Mouse (Mus musculus): ENCODE data around the gene Nmur1. TPM values are rescaled to one million over a fixed set of nuclear protein-coding genes. Genes with fewer than 3 reads are reported as not detected.

The Nmur1 gene
- total and polyA plus RNA-seq, 3 experiments, result not detected

- DNase-seq (ENCODE audit: low read depth, low spot score), result no peak
- TF ChIP-seq ZMIZ1 (IDR thresholded peaks at IDR 0.05; ENCODE audit: low read depth, low read length) (0 out of 2 replicates have a peak, but pooled peaks have one; percentile 17), SMC3 (IDR thresholded peaks at IDR 0.05; ENCODE audit: low read depth, low read length) (no peak), ZC3H11A (IDR thresholded peaks at IDR 0.05; ENCODE audit: low read depth, low read length) (no peak), RCOR1 (IDR thresholded peaks at IDR 0.05; ENCODE audit: low read depth, low read length) (no peak), MAZ (IDR thresholded peaks at IDR 0.05; ENCODE audit: low read depth, low read length) (no peak), CHD2 (IDR thresholded peaks at IDR 0.05; ENCODE audit: low read length) (no peak), MYB (IDR thresholded peaks at IDR 0.05; ENCODE audit: low read depth, low read length) (no peak), TAL1 (IDR thresholded peaks at IDR 0.05; ENCODE audit: low read length) (no peak), SIN3A (IDR thresholded peaks at IDR 0.05; ENCODE audit: low read length) (no peak), POLR2A (IDR thresholded peaks at IDR 0.05; ENCODE audit: control insufficient read depth in 1 of 2, insufficient read depth in 1 of 2, low read depth in 1 of 2, low read length in 2 of 2, poor library complexity in 1 of 2) (peak in 1 of 2 experiments; percentile 32; a peak in 1 of 4 replicates), RAD21 (IDR thresholded peaks at IDR 0.05; ENCODE audit: low read depth, low read length) (no peak), GABPA (IDR thresholded peaks at IDR 0.05; ENCODE audit: low read depth, low read length) (no peak), GATA1 (IDR thresholded peaks at IDR 0.05; ENCODE audit: low read depth, low read length) (no peak), MEF2A (IDR thresholded peaks at IDR 0.05; ENCODE audit: extremely low read depth, insufficient replicate concordance, low read depth, low read length, poor library complexity, severe bottlenecking) (no peak), UBTF (IDR thresholded peaks at IDR 0.05; ENCODE audit: borderline replicate concordance, insufficient read depth, low read depth, low read length) (no peak), E2F4 (IDR thresholded peaks at IDR 0.05; ENCODE audit: borderline replicate concordance, low read depth, low read length) (no peak), JUND (IDR thresholded peaks at IDR 0.05; ENCODE audit: low read depth, low read length) (no peak)
Measured at GRCm38 (mm10) chr1:86350576-86350975, 75.5 kb downstream of the Nmur1 start.

DNA sequence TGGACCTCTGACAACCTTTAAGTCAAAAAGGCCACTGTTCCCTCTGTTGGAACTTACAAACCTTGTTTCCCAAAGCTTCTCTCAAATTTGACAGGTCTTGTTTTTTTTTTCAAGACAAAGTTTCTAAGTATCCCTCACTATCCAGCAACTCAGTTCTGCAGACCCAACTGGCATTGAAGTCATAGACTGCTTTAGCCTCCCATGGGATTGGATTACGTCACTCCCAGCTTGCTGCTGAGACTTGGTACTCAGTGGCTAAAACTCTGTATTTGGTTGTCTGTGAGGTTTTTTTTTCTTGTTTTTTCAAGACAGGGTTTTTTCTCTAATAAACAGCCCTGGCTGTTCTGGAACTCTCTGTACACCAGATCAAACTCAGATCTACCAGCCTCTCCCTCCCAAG, 76.3 kb downstream of the Nmur1 start:
- TF ChIP-seq MAFK (IDR thresholded peaks at IDR 0.05; ENCODE audit: borderline replicate concordance, low read depth, low read length) (0 out of 2 replicates have a peak, but pooled peaks have one; percentile 14), CHD1 (IDR thresholded peaks at IDR 0.05; ENCODE audit: low read depth, low read length) (no peak), NELFE (IDR thresholded peaks at IDR 0.05; ENCODE audit: low read depth, low read length) (no peak), RAD21 (IDR thresholded peaks at IDR 0.05; ENCODE audit: low read depth, low read length) (no peak), CTCF (IDR thresholded peaks at IDR 0.05 in 2 of 3, conservative IDR thresholded peaks at IDR 0.05 in 1 of 3; ENCODE audit: control insufficient read depth in 1 of 3, insufficient read depth in 1 of 3, low read depth in 2 of 3, low read length in 3 of 3, poor library complexity in 1 of 3, severe bottlenecking in 1 of 3) (no peak), POLR2A (IDR thresholded peaks at IDR 0.05; ENCODE audit: control insufficient read depth in 1 of 2, insufficient read depth in 1 of 2, low read depth in 1 of 2, low read length in 2 of 2, poor library complexity in 1 of 2) (peak in 1 of 2 experiments; percentile 44; a peak in 1 of 4 replicates)
- H3K9me3 ChIP-seq (replicated peaks; ENCODE audit: insufficient read depth, low read length), result no peaks in the 10 kb centered on the region
- peaks cover 54 to 90% of the 10 kb centered on the region in 2 experiments for H3K36me3 ChIP-seq (ENCODE audit: control insufficient read depth in 1 of 2, insufficient read depth in 2 of 2, low read length in 2 of 2)
- DNase-seq (ENCODE audit: low read depth, low spot score), result peak; percentile 35
- H3K4me3 ChIP-seq (ENCODE audit: control insufficient read depth in 1 of 2, insufficient read depth in 1 of 2, low read depth in 2 of 2, low read length in 2 of 2), result no peak overlapping the region
- no peak overlapping the region for H3K27ac ChIP-seq (ENCODE audit: control insufficient read depth, low read depth, low read length)
- no peak overlapping the region; the same call in 1 of the 2 replicates for H3K9ac ChIP-seq (ENCODE audit: control insufficient read depth, low read depth, low read length, poor library complexity, severe bottlenecking)
- H3K4me1 ChIP-seq (ENCODE audit: control insufficient read depth in 1 of 2, insufficient read depth in 2 of 2, low read length in 2 of 2), result peaks cover 0 to 6% of the 10 kb centered on the region in 2 experiments; a peak in 3 of 4 replicates
- peaks cover 8% of the 10 kb centered on the region for H3K79me2 ChIP-seq (ENCODE audit: control insufficient read depth, insufficient read depth, low read length, poor library complexity)
- H3K27me3 ChIP-seq (ENCODE audit: control insufficient read depth in 1 of 2, insufficient read depth in 2 of 2, low read length in 2 of 2), result no peaks in the 10 kb centered on the region

More at GRCm38 (mm10) chr1:86350576-86350975, 75.5 kb downstream of the Nmur1 start:
- H3K27ac ChIP-seq (ENCODE audit: control insufficient read depth, low read depth, low read length), result no peak overlapping the region
- no peak overlapping the region for H3K4me3 ChIP-seq (ENCODE audit: control insufficient read depth in 1 of 2, insufficient read depth in 1 of 2, low read depth in 2 of 2, low read length in 2 of 2)
- peaks cover 15% of the 10 kb centered on the region for H3K79me2 ChIP-seq (ENCODE audit: control insufficient read depth, insufficient read depth, low read length, poor library complexity)
- no peak overlapping the region for H3K9ac ChIP-seq (ENCODE audit: control insufficient read depth, low read depth, low read length, poor library complexity, severe bottlenecking)
- peaks cover 0 to 10% of the 10 kb centered on the region in 2 experiments; a peak in 3 of 4 replicates for H3K4me1 ChIP-seq (ENCODE audit: control insufficient read depth in 1 of 2, insufficient read depth in 2 of 2, low read length in 2 of 2)
- H3K36me3 ChIP-seq (ENCODE audit: control insufficient read depth in 1 of 2, insufficient read depth in 2 of 2, low read length in 2 of 2), result peaks cover 61 to 92% of the 10 kb centered on the region in 2 experiments
- H3K9me3 ChIP-seq (replicated peaks; ENCODE audit: insufficient read depth, low read length), result no peaks in the 10 kb centered on the region
- no peaks in the 10 kb centered on the region for H3K27me3 ChIP-seq (ENCODE audit: control insufficient read depth in 1 of 2, insufficient read depth in 2 of 2, low read length in 2 of 2)
